12 mouse cellular contexts compared by ENCODE assay signal in genomic region chr16:31617128-31617527, GRCm38 (mm10).
"Had no signal": no experiment of that assay in that cellular context is flagged by ENCODE, and none has a peak within 500 bp of the region (broad histone marks: within the 10 kb centered on the region; RNA-seq: fewer than 3 reads in every experiment).

No protein-coding gene starts in this region.

- ATAC-seq: intestine, postnatal 0 days; midbrain, embryonic 15.5 days had no signal

- DNase-seq: kidney, postnatal 25 days; liver, embryonic 13.5 days; thymus, adult 2 months; thymus, postnatal 14 days had no signal

- H3K9ac ChIP-seq: liver, embryonic 13.5 days; midbrain, embryonic 12.5 days; midbrain, embryonic 15.5 days; neural tube, embryonic 12.5 days; neural tube, embryonic 15.5 days had no signal

- H3K27ac ChIP-seq: liver, embryonic 13.5 days; macrophage; midbrain, embryonic 15.5 days; neural tube, embryonic 12.5 days had no signal

- H3K4me2 ChIP-seq: liver, embryonic 13.5 days had no signal

- H3K4me3 ChIP-seq: layer of hippocampus, adult 2 months; liver, embryonic 13.5 days; midbrain, embryonic 12.5 days; midbrain, embryonic 15.5 days; neural tube, embryonic 12.5 days; neural tube, embryonic 15.5 days had no signal

- H3K9me3 ChIP-seq: liver, embryonic 13.5 days; midbrain, embryonic 12.5 days; midbrain, embryonic 15.5 days; neural tube, embryonic 12.5 days; neural tube, embryonic 15.5 days had no signal

- H3K36me3 ChIP-seq: liver, embryonic 13.5 days; midbrain, embryonic 12.5 days; midbrain, embryonic 15.5 days; neural tube, embryonic 12.5 days; neural tube, embryonic 15.5 days had no signal

- H3K27me3 ChIP-seq: limb, embryonic 13.5 days; midbrain, embryonic 12.5 days; midbrain, embryonic 15.5 days; neural tube, embryonic 12.5 days; neural tube, embryonic 15.5 days had no signal
